Mouse (Mus musculus): Measurements from ENCODE around the gene Zfp553. TPM values are rescaled to one million over a fixed set of nuclear protein-coding genes. Genes with fewer than 3 reads are reported as not detected.
A peak's percentile ranks its signal among the peaks of the same experiment; 100 is the strongest.

Zfp553 gene
- polyA plus RNA-seq, 1 experiment from 2014 or later, result 26.5 TPM

DNA sequence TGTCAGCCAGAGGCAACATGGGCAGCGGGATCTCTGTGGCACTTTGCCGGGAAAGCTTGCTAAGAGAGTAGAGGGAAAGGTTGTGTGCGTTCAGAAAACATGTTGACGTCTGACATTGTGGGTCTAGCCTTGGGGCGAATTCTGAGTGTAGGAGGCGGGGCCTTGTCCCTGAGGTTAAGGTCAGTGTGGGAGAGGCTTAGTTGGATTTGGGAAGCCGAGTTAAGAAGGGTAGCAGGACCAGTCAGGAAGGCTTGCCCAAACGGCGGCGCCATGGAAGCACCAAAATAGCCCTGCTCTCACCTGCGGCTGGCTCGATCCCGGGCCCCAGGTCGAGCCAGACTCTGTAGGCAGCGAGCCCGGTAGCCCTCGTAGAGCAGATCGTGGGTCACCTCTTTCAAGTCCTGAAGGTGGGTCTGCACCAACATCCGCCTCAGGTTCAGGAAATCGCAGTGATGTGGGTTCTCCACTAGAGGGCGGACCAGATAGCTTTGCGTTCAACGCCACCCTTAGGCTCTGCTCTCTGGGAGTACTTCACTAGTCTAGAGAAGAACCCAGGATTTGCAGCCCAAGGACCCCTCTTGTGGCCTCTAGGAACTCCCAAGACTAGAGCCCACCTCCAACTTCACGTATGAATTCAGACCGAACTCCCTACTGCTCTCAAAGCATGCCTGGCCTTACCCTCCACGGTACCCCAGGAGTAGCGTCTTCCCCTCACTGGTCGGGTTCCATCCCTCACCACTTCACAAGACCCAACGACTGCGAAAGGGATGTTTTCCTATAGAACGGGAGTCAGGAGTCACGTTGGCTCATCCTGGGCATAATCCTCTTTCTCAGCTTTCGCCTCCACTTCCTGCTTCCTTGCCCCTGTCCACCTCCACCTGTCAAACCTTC is 17.6 kb upstream of the Zfp553 start:
- ATAC-seq (ENCODE audit: low FRiP score) (no peak), DNase-seq (ENCODE audit: low spot score) (peak; percentile 79)
- no peak overlapping the region for H3K9ac ChIP-seq (ENCODE audit: low read depth, low read length)
- peaks cover 10% of the 10 kb centered on the region; the same call in 1 of the 2 replicates for H3K27me3 ChIP-seq (ENCODE audit: control insufficient read depth, insufficient read depth, low read length)
- H3K27ac ChIP-seq (ENCODE audit: low read depth, low read length), result no peak overlapping the region
- H3K4me2 ChIP-seq (replicated peaks; ENCODE audit: low read depth, low read length), result peak overlapping the region; percentile 25; the same call in 1 of the 2 replicates
- no peaks in the 10 kb centered on the region for H3K36me3 ChIP-seq (ENCODE audit: control insufficient read depth, insufficient read depth, low read length)
- H3K4me1 ChIP-seq (replicated peaks; ENCODE audit: control insufficient read depth, insufficient read depth, low read length), result no peaks in the 10 kb centered on the region
- 22% methylated on average over 33 of the region's 33 CpGs for WGBS
- H3K4me3 ChIP-seq (ENCODE audit: low read depth, low read length), result 0 out of 2 replicates have a peak overlapping the region, but pooled peaks have one; percentile 13
- no peaks in the 10 kb centered on the region for H3K9me3 ChIP-seq (ENCODE audit: control insufficient read depth, low read length)

DNA sequence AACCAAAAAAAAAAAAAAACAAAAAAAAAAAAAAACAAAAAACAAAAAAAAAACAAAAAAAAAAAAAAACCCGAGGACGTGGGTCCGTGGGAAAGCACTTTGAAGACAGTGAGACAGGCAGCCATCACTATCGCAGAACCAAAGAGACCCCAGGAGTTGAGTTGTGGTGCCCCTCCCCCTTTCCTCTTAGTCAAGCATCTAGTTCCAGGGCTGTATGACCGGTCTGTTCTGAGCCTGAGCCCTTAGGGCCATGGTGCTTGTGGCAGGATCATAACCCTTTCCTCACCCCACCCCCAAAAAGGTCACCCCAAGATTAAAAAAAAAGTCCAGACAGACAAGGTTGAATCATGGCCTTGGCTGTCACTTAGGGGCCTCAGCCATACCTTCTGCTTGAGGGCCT is 16.6 kb upstream of the Zfp553 start:
- H3K4me3 ChIP-seq (ENCODE audit: low read depth, low read length), result no peak overlapping the region
- DNase-seq (ENCODE audit: low spot score) (no peak), ATAC-seq (ENCODE audit: low FRiP score) (no peak)
- no peak overlapping the region for H3K9ac ChIP-seq (ENCODE audit: low read depth, low read length)
- H3K9me3 ChIP-seq (ENCODE audit: control insufficient read depth, low read length), result no peaks in the 10 kb centered on the region
- no peak overlapping the region for H3K27ac ChIP-seq (ENCODE audit: low read depth, low read length)
- H3K27me3 ChIP-seq (ENCODE audit: control insufficient read depth, insufficient read depth, low read length), result peaks cover 10% of the 10 kb centered on the region; the same call in 1 of the 2 replicates
- H3K36me3 ChIP-seq (ENCODE audit: control insufficient read depth, insufficient read depth, low read length), result no peaks in the 10 kb centered on the region
- H3K4me2 ChIP-seq (replicated peaks; ENCODE audit: low read depth, low read length), result no peak overlapping the region
- H3K4me1 ChIP-seq (replicated peaks; ENCODE audit: control insufficient read depth, insufficient read depth, low read length), result no peaks in the 10 kb centered on the region
- 90% methylated on average over 5 of the region's 5 CpGs for WGBS

DNA sequence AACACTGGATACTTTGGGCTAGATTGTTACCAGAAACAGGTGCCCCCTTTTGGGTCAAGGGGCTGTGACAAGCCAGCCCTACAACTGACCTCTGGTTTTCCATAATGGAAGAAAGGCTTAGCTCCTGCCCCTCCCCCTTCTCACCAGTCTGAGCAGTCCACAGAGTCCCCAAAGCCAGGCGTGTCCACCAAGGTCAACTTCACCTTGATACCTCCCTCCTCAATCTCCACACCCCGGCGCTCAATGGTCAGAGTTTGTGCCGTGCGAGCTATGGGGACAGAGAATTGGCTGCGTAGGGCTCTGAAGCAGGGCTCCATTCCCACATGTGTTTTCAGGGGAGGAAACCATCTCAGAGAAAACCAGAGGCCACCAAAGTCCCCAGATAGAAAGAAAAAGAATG is 15.4 kb upstream of the Zfp553 start:
- ATAC-seq (ENCODE audit: low FRiP score) (no peak), DNase-seq (ENCODE audit: low spot score) (no peak)
- no peak overlapping the region for H3K27ac ChIP-seq (ENCODE audit: low read depth, low read length)
- H3K9ac ChIP-seq (ENCODE audit: low read depth, low read length), result no peak overlapping the region
- H3K9me3 ChIP-seq (ENCODE audit: control insufficient read depth, low read length), result no peaks in the 10 kb centered on the region
- H3K4me2 ChIP-seq (replicated peaks; ENCODE audit: low read depth, low read length), result no peak overlapping the region
- H3K4me3 ChIP-seq (ENCODE audit: low read depth, low read length), result no peak overlapping the region
- 86% methylated on average over 6 of the region's 6 CpGs for whole genome bisulfite sequencing
- H3K4me1 ChIP-seq (replicated peaks; ENCODE audit: control insufficient read depth, insufficient read depth, low read length), result no peaks in the 10 kb centered on the region
- peaks cover 10% of the 10 kb centered on the region; the same call in 1 of the 2 replicates for H3K27me3 ChIP-seq (ENCODE audit: control insufficient read depth, insufficient read depth, low read length)
- no peaks in the 10 kb centered on the region for H3K36me3 ChIP-seq (ENCODE audit: control insufficient read depth, insufficient read depth, low read length)

DNA sequence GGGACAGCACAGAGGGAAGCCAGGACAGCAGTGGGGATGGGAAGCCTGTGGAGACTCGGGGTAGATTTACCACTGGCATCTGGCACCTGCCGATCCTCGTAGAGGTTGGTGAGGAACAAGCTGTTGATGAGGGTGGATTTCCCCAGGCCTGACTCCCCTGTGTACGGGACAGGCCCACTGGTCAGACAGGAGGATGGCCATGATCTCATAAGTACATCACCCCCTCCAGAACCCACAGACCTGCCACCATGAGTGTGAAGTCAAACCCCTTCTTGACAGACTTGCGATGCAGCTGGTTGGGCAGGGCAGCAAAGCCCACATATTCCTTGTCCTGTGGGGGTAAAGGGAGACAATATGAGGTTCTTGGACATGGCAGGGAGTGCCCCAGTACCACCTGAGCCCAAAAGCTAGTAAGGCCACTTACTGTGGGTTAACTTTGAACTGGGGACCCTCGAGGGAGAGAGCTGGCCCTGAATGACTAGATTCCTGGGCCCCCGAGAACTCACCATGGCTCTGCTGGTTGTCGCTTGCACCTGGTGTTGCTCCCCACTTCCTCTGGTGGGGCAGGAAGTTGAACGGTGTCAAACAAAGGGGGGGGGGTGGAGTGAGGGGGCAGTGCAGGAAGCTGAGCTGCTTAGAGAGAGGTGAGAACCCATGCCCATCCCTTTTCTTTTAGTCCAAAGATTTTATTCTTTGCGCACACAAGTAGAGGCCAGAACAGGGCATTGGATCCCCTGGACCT is 14.8 kb upstream of the Zfp553 start:
- Histone ChIP-seq H3K9ac (ENCODE audit: low read depth, low read length) (no peak overlapping the region), H3K27ac (ENCODE audit: low read depth, low read length) (no peak overlapping the region), H3K4me2 (replicated peaks; ENCODE audit: low read depth, low read length) (no peak overlapping the region), H3K27me3 (ENCODE audit: control insufficient read depth, insufficient read depth, low read length) (peaks cover 10% of the 10 kb centered on the region; the same call in 1 of the 2 replicates), H3K9me3 (ENCODE audit: control insufficient read depth, low read length) (no peaks in the 10 kb centered on the region), H3K4me1 (replicated peaks; ENCODE audit: control insufficient read depth, insufficient read depth, low read length) (no peaks in the 10 kb centered on the region), H3K36me3 (ENCODE audit: control insufficient read depth, insufficient read depth, low read length) (no peaks in the 10 kb centered on the region), H3K4me3 (ENCODE audit: low read depth, low read length) (no peak overlapping the region)
- DNase-seq (ENCODE audit: low spot score), result no peak
- WGBS, result 87% methylated on average over 10 of the region's 10 CpGs
- no peak for ATAC-seq (ENCODE audit: low FRiP score)

DNA sequence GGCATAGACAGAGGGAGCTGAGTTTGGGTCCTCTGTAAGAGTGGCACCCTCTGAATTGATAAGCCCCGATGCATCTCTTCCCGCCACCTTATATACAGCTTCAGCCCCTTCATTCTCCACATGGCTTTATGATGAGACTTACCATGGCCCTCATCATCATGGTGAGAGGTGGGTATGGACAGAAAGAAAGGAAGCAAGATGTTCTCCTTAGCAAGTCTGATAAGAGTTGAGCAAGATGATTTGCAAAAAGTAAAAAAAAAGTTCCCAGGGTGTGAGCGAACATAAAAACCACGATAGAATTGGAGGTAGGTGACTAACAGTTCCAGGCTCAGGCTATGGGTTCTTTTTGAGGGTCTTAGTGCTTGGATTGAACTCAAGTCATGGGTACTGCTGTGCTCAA is 14.2 kb upstream of the Zfp553 start:
- Histone ChIP-seq H3K4me3 (ENCODE audit: low read depth, low read length) (no peak overlapping the region), H3K9ac (ENCODE audit: low read depth, low read length) (no peak overlapping the region), H3K27me3 (ENCODE audit: control insufficient read depth, insufficient read depth, low read length) (peaks cover 10% of the 10 kb centered on the region; the same call in 1 of the 2 replicates), H3K9me3 (ENCODE audit: control insufficient read depth, low read length) (no peaks in the 10 kb centered on the region), H3K4me1 (replicated peaks; ENCODE audit: control insufficient read depth, insufficient read depth, low read length) (no peaks in the 10 kb centered on the region), H3K4me2 (replicated peaks; ENCODE audit: low read depth, low read length) (no peak overlapping the region), H3K27ac (ENCODE audit: low read depth, low read length) (no peak overlapping the region), H3K36me3 (ENCODE audit: control insufficient read depth, insufficient read depth, low read length) (no peaks in the 10 kb centered on the region)
- DNase-seq (ENCODE audit: low spot score) (no peak), ATAC-seq (ENCODE audit: low FRiP score) (no peak)
- 91% methylated on average over 4 of the region's 4 CpGs for WGBS

DNA sequence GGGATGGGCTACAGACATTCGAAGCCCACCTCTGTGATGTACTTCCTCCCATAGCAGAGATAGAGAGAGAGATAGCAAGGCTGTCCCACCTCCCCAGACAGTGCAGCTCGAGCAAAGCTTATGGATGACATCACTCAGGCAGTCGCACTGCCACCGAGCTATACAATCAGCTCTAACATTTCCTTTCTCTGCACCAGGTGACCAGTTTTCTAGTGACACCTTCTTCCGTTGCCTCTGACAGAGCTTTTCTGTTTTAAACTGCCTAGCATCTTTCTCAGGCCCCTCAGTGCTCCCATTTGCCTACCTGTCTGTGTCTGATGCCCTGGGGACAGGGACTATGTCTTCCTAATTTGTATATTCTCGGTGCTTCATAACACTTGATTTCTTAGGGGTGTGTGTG is 12.4 kb upstream of the Zfp553 start:
- ATAC-seq (ENCODE audit: low FRiP score) (no peak), DNase-seq (ENCODE audit: low spot score) (no peak)
- no peak overlapping the region for H3K9ac ChIP-seq (ENCODE audit: low read depth, low read length)
- no peak overlapping the region for H3K4me2 ChIP-seq (replicated peaks; ENCODE audit: low read depth, low read length)
- no peaks in the 10 kb centered on the region for H3K9me3 ChIP-seq (ENCODE audit: control insufficient read depth, low read length)
- H3K4me3 ChIP-seq (ENCODE audit: low read depth, low read length), result no peak overlapping the region
- WGBS, result 84% methylated on average over 6 of the region's 6 CpGs
- no peak overlapping the region for H3K27ac ChIP-seq (ENCODE audit: low read depth, low read length)
- H3K36me3 ChIP-seq (ENCODE audit: control insufficient read depth, insufficient read depth, low read length), result no peaks in the 10 kb centered on the region
- no peaks in the 10 kb centered on the region for H3K4me1 ChIP-seq (replicated peaks; ENCODE audit: control insufficient read depth, insufficient read depth, low read length)
- no peaks in the 10 kb centered on the region for H3K27me3 ChIP-seq (ENCODE audit: control insufficient read depth, insufficient read depth, low read length)

DNA sequence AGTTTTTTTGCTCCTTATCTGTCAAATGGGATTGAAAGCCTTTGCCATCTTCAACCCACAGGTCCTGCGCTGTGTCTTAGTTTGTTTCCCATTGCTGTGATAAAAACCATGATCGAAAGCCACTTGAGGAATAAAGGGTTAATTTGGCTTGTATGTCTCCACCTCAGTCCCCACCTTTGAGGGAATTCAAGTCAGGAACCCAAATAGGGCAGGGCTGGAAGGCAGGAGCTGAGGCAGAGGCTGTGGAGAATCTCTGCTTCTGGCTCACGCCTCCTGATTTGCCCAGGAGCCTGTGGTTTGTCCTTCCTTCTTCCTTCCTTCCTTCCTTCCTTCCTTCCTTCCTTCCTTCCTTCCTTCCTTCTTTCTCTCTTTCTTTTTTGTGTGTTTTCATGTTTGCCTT is 9.8 kb upstream of the Zfp553 start:
- Histone ChIP-seq H3K4me1 (replicated peaks; ENCODE audit: control insufficient read depth, insufficient read depth, low read length) (no peaks in the 10 kb centered on the region), H3K27me3 (ENCODE audit: control insufficient read depth, insufficient read depth, low read length) (no peaks in the 10 kb centered on the region), H3K4me2 (replicated peaks; ENCODE audit: low read depth, low read length) (no peak overlapping the region), H3K9ac (ENCODE audit: low read depth, low read length) (no peak overlapping the region), H3K27ac (ENCODE audit: low read depth, low read length) (no peak overlapping the region), H3K9me3 (ENCODE audit: control insufficient read depth, low read length) (no peaks in the 10 kb centered on the region), H3K36me3 (ENCODE audit: control insufficient read depth, insufficient read depth, low read length) (no peaks in the 10 kb centered on the region), H3K4me3 (ENCODE audit: low read depth, low read length) (no peak overlapping the region)
- no peak for DNase-seq (ENCODE audit: low spot score)
- ATAC-seq (ENCODE audit: low FRiP score), result no peak
- 95% methylated on average over 3 of the region's 3 CpGs for WGBS

DNA sequence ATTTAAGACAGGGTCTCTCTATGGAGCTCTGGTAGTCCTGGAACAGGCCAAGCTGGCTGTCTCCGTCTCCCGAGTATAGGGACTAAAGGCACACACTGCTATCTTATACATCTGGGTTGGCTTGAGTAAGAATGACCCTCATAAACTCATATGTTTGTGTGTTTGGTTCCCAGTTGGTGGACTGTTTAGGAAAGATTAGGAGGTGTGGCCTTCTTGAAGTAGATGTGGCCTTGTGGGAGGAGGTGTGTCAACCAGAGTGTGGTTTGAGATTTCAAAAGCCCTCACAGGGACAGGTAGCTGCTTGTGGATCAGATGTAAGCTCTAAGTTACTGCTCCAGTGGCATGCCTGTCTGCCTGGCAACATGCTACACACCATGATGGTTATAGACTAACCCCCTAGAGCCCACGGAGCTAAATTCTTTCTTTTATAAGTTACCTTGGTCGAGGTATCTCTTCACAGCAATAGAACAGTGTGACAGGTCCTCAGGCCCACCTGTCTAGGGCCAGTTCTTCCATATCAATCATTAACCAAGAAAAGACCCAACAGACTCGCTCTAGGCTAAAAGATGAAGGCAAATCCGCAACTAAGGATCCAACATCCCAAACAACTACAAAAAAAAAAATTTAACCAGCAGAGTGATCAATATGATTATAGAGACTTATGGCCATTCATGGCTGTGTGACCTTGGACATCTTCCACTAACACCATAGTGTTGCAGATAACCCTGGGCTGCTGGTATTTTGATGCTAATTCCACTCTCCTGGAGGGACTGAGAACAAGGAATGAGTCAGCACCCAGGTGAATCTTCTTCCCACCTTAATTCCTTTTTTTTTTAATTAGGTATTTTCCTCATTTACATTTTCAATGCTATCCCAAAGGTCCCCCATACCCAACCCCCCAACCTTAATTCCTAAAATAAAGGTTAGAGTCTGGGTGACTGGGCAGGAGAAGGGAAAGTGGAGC is 9.1 kb upstream of the Zfp553 start:
- Histone ChIP-seq H3K36me3 (ENCODE audit: control insufficient read depth, insufficient read depth, low read length) (no peaks in the 10 kb centered on the region), H3K4me1 (replicated peaks; ENCODE audit: control insufficient read depth, insufficient read depth, low read length) (no peaks in the 10 kb centered on the region), H3K4me3 (ENCODE audit: low read depth, low read length) (no peak overlapping the region), H3K9ac (ENCODE audit: low read depth, low read length) (no peak overlapping the region), H3K27ac (ENCODE audit: low read depth, low read length) (no peak overlapping the region), H3K9me3 (ENCODE audit: control insufficient read depth, low read length) (no peaks in the 10 kb centered on the region), H3K27me3 (ENCODE audit: control insufficient read depth, insufficient read depth, low read length) (no peaks in the 10 kb centered on the region), H3K4me2 (replicated peaks; ENCODE audit: low read depth, low read length) (no peak overlapping the region)
- WGBS, result 87% methylated on average over 6 of the region's 6 CpGs
- ATAC-seq (ENCODE audit: low FRiP score), result no peak
- no peak for DNase-seq (ENCODE audit: low spot score)

Measured in hindbrain, embryonic 11.5 days (tissue).